Comparison of ENCODE assay signal across 27 mouse cellular contexts in the genomic region with DNA sequence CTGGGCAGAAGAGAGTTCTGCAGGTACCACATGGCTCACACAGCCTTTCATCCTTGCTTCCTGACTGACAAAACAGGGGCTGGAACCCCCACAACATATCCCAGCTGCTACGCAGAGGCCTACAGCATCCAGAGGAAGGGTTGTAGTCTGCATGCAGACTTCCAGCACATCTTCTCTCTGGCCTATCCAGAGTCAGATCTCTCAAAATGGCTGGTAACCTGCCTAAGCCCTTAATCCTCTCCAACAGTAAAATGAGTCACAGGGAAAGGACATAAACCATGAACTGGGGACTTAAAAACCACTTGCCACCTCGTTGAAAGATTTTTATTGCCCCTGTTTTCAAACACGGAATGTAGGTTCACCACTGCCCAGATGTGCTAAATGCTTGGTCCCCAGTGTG.
DNase-seq lines count a peak whose midpoint lies in the region; ATAC-seq and TF ChIP-seq lines count a peak whose summit lies in the region.
"Had no signal": no experiment of that assay in that cellular context is flagged by ENCODE, and none has a peak within 500 bp of the region (broad histone marks: within the 10 kb centered on the region; RNA-seq: fewer than 3 reads in every experiment).

No protein-coding gene starts in this region.

- no peak overlapping the region for H3K4me2 ChIP-seq in lung, embryonic 15.5 days
- no peak overlapping the region for H3K4me2 ChIP-seq in midbrain, embryonic 11.5 days
- H3K4me2 ChIP-seq in midbrain, postnatal 0 days (ENCODE audit: low read depth, low read length, poor library complexity, severe bottlenecking) = no peak overlapping the region
- H3K4me2 ChIP-seq: embryonic facial prominence, embryonic 13.5 days; embryonic facial prominence, embryonic 15.5 days; forebrain, embryonic 12.5 days had no signal

- H3K4me3 ChIP-seq in lung, embryonic 15.5 days = no peak overlapping the region
- no peak overlapping the region for H3K4me3 ChIP-seq in midbrain, embryonic 11.5 days (ENCODE audit: low read depth, low read length)
- H3K4me3 ChIP-seq in midbrain, postnatal 0 days (ENCODE audit: low read depth, low read length) = no peak overlapping the region
- H3K4me3 ChIP-seq in embryonic facial prominence, embryonic 10.5 days = no peak overlapping the region
- no peak overlapping the region for H3K4me3 ChIP-seq in heart, adult 2 months
- H3K4me3 ChIP-seq: embryonic facial prominence, embryonic 13.5 days; embryonic facial prominence, embryonic 15.5 days; erythroblast, embryonic 14.5 days; forebrain, embryonic 10.5 days; forebrain, embryonic 12.5 days had no signal

- H3K9ac ChIP-seq in lung, embryonic 15.5 days = no peak overlapping the region
- no peak overlapping the region for H3K9ac ChIP-seq in midbrain, embryonic 11.5 days (ENCODE audit: low read length)
- H3K9ac ChIP-seq in midbrain, postnatal 0 days (replicated peaks; ENCODE audit: low read length, poor library complexity, severe bottlenecking) = no peak overlapping the region
- H3K9ac ChIP-seq in heart, adult 2 months (ENCODE audit: low read depth, low read length) = no peak overlapping the region
- H3K9ac ChIP-seq: embryonic facial prominence, embryonic 13.5 days; embryonic facial prominence, embryonic 15.5 days; forebrain, embryonic 12.5 days had no signal

- no peaks in the 10 kb centered on the region for H3K27me3 ChIP-seq in lung, embryonic 15.5 days
- no peaks in the 10 kb centered on the region for H3K27me3 ChIP-seq in midbrain, embryonic 11.5 days (ENCODE audit: control insufficient read depth, insufficient read depth, low read length)
- no peaks in the 10 kb centered on the region for H3K27me3 ChIP-seq in midbrain, postnatal 0 days (ENCODE audit: insufficient read depth, low read length)
- H3K27me3 ChIP-seq in embryonic facial prominence, embryonic 10.5 days (replicated peaks; ENCODE audit: low read depth, poor library complexity, severe bottlenecking) = no peaks in the 10 kb centered on the region
- H3K27me3 ChIP-seq in heart, adult 2 months (ENCODE audit: control insufficient read depth, insufficient read depth, low read length) = no peaks in the 10 kb centered on the region
- H3K27me3 ChIP-seq: CH12.LX; embryonic facial prominence, embryonic 13.5 days; embryonic facial prominence, embryonic 15.5 days; forebrain, embryonic 12.5 days; Patski had no signal

- no peak for ATAC-seq in lung, embryonic 15.5 days (ENCODE audit: borderline replicate concordance, extremely low read depth, low FRiP score, low TSS enrichment)
- no peak for ATAC-seq in midbrain, embryonic 11.5 days (ENCODE audit: low FRiP score)
- ATAC-seq in midbrain, postnatal 0 days (ENCODE audit: low FRiP score) = no peak
- ATAC-seq: activated CD4-positive, CD25-positive, alpha-beta regulatory T cell, adult 4 months; CD4-positive, CD25-positive, alpha-beta regulatory T cell, adult 4 months; forebrain, embryonic 14.5 days; forebrain, embryonic 16.5 days; Patski had no signal

- H3K36me3 ChIP-seq in lung, embryonic 15.5 days = no peaks in the 10 kb centered on the region
- no peaks in the 10 kb centered on the region for H3K36me3 ChIP-seq in midbrain, embryonic 11.5 days (ENCODE audit: control insufficient read depth, insufficient read depth, low read length)
- no peaks in the 10 kb centered on the region for H3K36me3 ChIP-seq in midbrain, postnatal 0 days (ENCODE audit: insufficient read depth, low read length)
- no peaks in the 10 kb centered on the region for H3K36me3 ChIP-seq in embryonic facial prominence, embryonic 10.5 days (replicated peaks)
- no peaks in the 10 kb centered on the region for H3K36me3 ChIP-seq in heart, adult 2 months (ENCODE audit: control insufficient read depth, insufficient read depth, low read length)
- H3K36me3 ChIP-seq: embryonic facial prominence, embryonic 13.5 days; embryonic facial prominence, embryonic 15.5 days; forebrain, embryonic 10.5 days; forebrain, embryonic 12.5 days; G1E had no signal

- no peaks in the 10 kb centered on the region for H3K9me3 ChIP-seq in lung, embryonic 15.5 days
- no peaks in the 10 kb centered on the region for H3K9me3 ChIP-seq in midbrain, embryonic 11.5 days (ENCODE audit: control insufficient read depth, low read length)
- H3K9me3 ChIP-seq in midbrain, postnatal 0 days (ENCODE audit: low read length) = no peaks in the 10 kb centered on the region
- H3K9me3 ChIP-seq in embryonic facial prominence, embryonic 10.5 days = no peaks in the 10 kb centered on the region
- H3K9me3 ChIP-seq: embryonic facial prominence, embryonic 13.5 days; embryonic facial prominence, embryonic 15.5 days; forebrain, embryonic 10.5 days; G1E had no signal

- H3K79me2 ChIP-seq in heart, adult 2 months (replicated peaks; ENCODE audit: control insufficient read depth, insufficient read depth, low read length) = no peaks in the 10 kb centered on the region

- whole genome bisulfite sequencing in lung, embryonic 15.5 days = 85% methylated on average over 3 of the region's 3 CpGs
- WGBS in midbrain, embryonic 11.5 days = 90% methylated on average over 3 of the region's 3 CpGs
- 88% methylated on average over 3 of the region's 3 CpGs for WGBS in midbrain, postnatal 0 days
- WGBS in embryonic facial prominence, embryonic 10.5 days = 86% methylated on average over 3 of the region's 3 CpGs
- 80% methylated on average over 3 of the region's 3 CpGs for WGBS in heart, adult 2 months

- H3K27ac ChIP-seq in lung, embryonic 15.5 days = peak overlapping the region; percentile 62; the same call in 1 of the 2 replicates
- no peak overlapping the region for H3K27ac ChIP-seq in midbrain, embryonic 11.5 days (ENCODE audit: low read depth, low read length)
- H3K27ac ChIP-seq in midbrain, postnatal 0 days (ENCODE audit: low read depth, low read length) = no peak overlapping the region
- H3K27ac ChIP-seq in embryonic facial prominence, embryonic 10.5 days (replicated peaks) = peak overlapping the region; percentile 41
- H3K27ac ChIP-seq in heart, adult 2 months = no peak overlapping the region
- H3K27ac ChIP-seq: embryonic facial prominence, embryonic 13.5 days; embryonic facial prominence, embryonic 15.5 days; forebrain, embryonic 10.5 days; forebrain, embryonic 12.5 days had no signal

- TF ChIP-seq POLR2A in heart, adult 2 months (IDR thresholded peaks at IDR 0.05; ENCODE audit: insufficient read depth, low read depth, low read length) = no peak

- H3K4me1 ChIP-seq in lung, embryonic 15.5 days = peaks cover 36% of the 10 kb centered on the region
- no peaks in the 10 kb centered on the region for H3K4me1 ChIP-seq in midbrain, embryonic 11.5 days (ENCODE audit: control insufficient read depth, insufficient read depth, low read length)
- no peaks in the 10 kb centered on the region for H3K4me1 ChIP-seq in midbrain, postnatal 0 days (ENCODE audit: insufficient read depth, low read length)
- H3K4me1 ChIP-seq in embryonic facial prominence, embryonic 10.5 days = peaks cover 25% of the 10 kb centered on the region
- no peaks in the 10 kb centered on the region for H3K4me1 ChIP-seq in heart, adult 2 months (ENCODE audit: control insufficient read depth, insufficient read depth, low read length)
- H3K4me1 ChIP-seq: forebrain, embryonic 12.5 days had no signal

- intact Hi-C loops in heart, adult 2 months (cut with DNase I) = no loop called here

- TF ChIP-seq CTCF in midbrain, postnatal 0 days (IDR thresholded peaks at IDR 0.05) = no peak
- TF ChIP-seq CTCF in heart, adult 2 months (IDR thresholded peaks at IDR 0.05) = no peak

- no peak for TF ChIP-seq EP300 in heart, adult 2 months (IDR thresholded peaks at IDR 0.05; ENCODE audit: insufficient read depth, low read depth, low read length)

- DNase-seq in lung, adult 18-20 months = no peak
- peak; percentile 54 for DNase-seq in midbrain, embryonic 11.5 days (ENCODE audit: low spot score, missing footprints)
- DNase-seq in midbrain, postnatal 0 days (ENCODE audit: low spot score) = no peak
- DNase-seq in embryonic facial prominence, embryonic 10.5 days (ENCODE audit: low spot score) = no peak
- DNase-seq in spleen, adult 18-20 months = no peak
- no peak for DNase-seq in heart, adult 2 months
- DNase-seq: adrenal gland, adult 8-10 months; adrenal gland, postnatal 14 days; adrenal gland, postnatal 36 days; cerebellum, adult 11-12 months; cerebellum, adult 2 months; cerebellum, adult 9-10 months; cerebellum, postnatal 10 days; cerebellum, postnatal 25 days had no signal

Comparison
In these comparisons a context has a peak if more than half of its experiments do, and no peak if none do; other contexts are left out.
1. H3K27ac ChIP-seq: peak in lung, embryonic 15.5 days (single experiment) and embryonic facial prominence, embryonic 10.5 days (single experiment); none in midbrain, embryonic 11.5 days (single experiment), midbrain, postnatal 0 days (single experiment) and heart, adult 2 months (single experiment).